Mouse (Mus musculus): ENCODE results near the gene Znfx1. TPM values are rescaled to one million over a fixed set of nuclear protein-coding genes. Genes with fewer than 3 reads are reported as not detected.

The Znfx1 gene
- total RNA-seq (2021): 10 to 100 TPM; 25.9 to 27.5 TPM
- long read RNA-seq, experiment 1, partial matches to known transcripts: 2 of 7 reads
- long read RNA-seq, experiment 1, other reads (novel, unspliced or antisense): 5 of 7 reads
- long read RNA-seq, experiment 2, partial matches to known transcripts: 2 of 4 reads
- long read RNA-seq, experiment 2, other reads (novel, unspliced or antisense): 2 of 4 reads

- peak; percentile 97 for DNase-seq (ENCODE audit: low spot score in 2 of 2)
These were observed at the start of gene Znfx1 for GRCm38 (mm10) chr2:167062965-167063880. Znfx1 (minus strand) TSS chr2:167063015.

- no peak for DNase-seq (ENCODE audit: low spot score in 2 of 2)
These were observed 49.4 kb upstream of the Znfx1 start for GRCm38 (mm10) chr2:167112259-167112658.

- no peak for DNase-seq (ENCODE audit: low spot score in 2 of 2)
These were observed 46.7 kb upstream of the Znfx1 start for GRCm38 (mm10) chr2:167109506-167109905.

- no peak for DNase-seq (ENCODE audit: low spot score in 2 of 2)
These were observed 40.7 kb upstream of the Znfx1 start for GRCm38 (mm10) chr2:167103546-167103945.

- DNase-seq (ENCODE audit: low spot score in 2 of 2): no peak
These were observed 39.1 kb upstream of the Znfx1 start for GRCm38 (mm10) chr2:167101743-167102441.

- DNase-seq (ENCODE audit: low spot score in 2 of 2): no peak
These were observed 31.9 kb upstream of the Znfx1 start for GRCm38 (mm10) chr2:167094688-167095087.

- no peak for DNase-seq (ENCODE audit: low spot score in 2 of 2)
These were observed 30.5 kb upstream of the Znfx1 start for GRCm38 (mm10) chr2:167093171-167093900.

GRCm38 (mm10) chr2:167090271-167090670, 27.5 kb upstream of the Znfx1 start:
- DNase-seq (ENCODE audit: low spot score in 2 of 2): no peak

GRCm38 (mm10) chr2:167086836-167087235, 24.0 kb upstream of the Znfx1 start:
- no peak for DNase-seq (ENCODE audit: low spot score in 2 of 2)

- DNase-seq (ENCODE audit: low spot score in 2 of 2): no peak
These were observed 23.3 kb upstream of the Znfx1 start for GRCm38 (mm10) chr2:167086092-167086491.

- no peak for DNase-seq (ENCODE audit: low spot score in 2 of 2)
These were observed 18.8 kb upstream of the Znfx1 start for GRCm38 (mm10) chr2:167081639-167082038.

GRCm38 (mm10) chr2:167081135-167081534, 18.3 kb upstream of the Znfx1 start:
- no peak for DNase-seq (ENCODE audit: low spot score in 2 of 2)

GRCm38 (mm10) chr2:167080387-167080786, 17.6 kb upstream of the Znfx1 start:
- no peak for DNase-seq (ENCODE audit: low spot score in 2 of 2)

- no peak for DNase-seq (ENCODE audit: low spot score in 2 of 2)
These were observed 16.9 kb upstream of the Znfx1 start for GRCm38 (mm10) chr2:167079535-167080257.

- no peak for DNase-seq (ENCODE audit: low spot score in 2 of 2)
These were observed 16.2 kb upstream of the Znfx1 start for GRCm38 (mm10) chr2:167078931-167079495.

- no peak for DNase-seq (ENCODE audit: low spot score in 2 of 2)
These were observed 15.7 kb upstream of the Znfx1 start for GRCm38 (mm10) chr2:167078486-167078885.

- DNase-seq (ENCODE audit: low spot score in 2 of 2): no peak
These were observed 14.6 kb upstream of the Znfx1 start for GRCm38 (mm10) chr2:167077199-167077962.

GRCm38 (mm10) chr2:167076759-167077158, 13.9 kb upstream of the Znfx1 start:
- DNase-seq (ENCODE audit: low spot score in 2 of 2): no peak

- DNase-seq (ENCODE audit: low spot score in 2 of 2): no peak
These were observed 13.5 kb upstream of the Znfx1 start for GRCm38 (mm10) chr2:167076352-167076751.

Data from layer of hippocampus, postnatal 14 days (tissue).